Mouse (Mus musculus) forebrain, embryonic 12.5 days (tissue): ENCODE data around the gene P2rx2. TPM values are rescaled to one million over a fixed set of nuclear protein-coding genes. Genes with fewer than 3 reads are reported as not detected.

ENCODE experiments used
- ATAC-seq: fragments of 200-750 bp; cut with Nextera tagmentation; 2 replicates; pipeline ENCODE4 v1.8.0; 2017; ENCODE audit warnings: moderate TSS enrichment; ENCODE audit not compliant: low FRiP score
- H3K27ac ChIP-seq: fragments of 300-500 bp; sonication (generic); 2 replicates; pipeline ENCODE4 v1.5.1; 2016; ENCODE audit warnings: mild to moderate bottlenecking
- H3K27me3 ChIP-seq: fragments of 300-500 bp; sonication (generic); 2 replicates; pipeline ENCODE4 v1.6.1; 2016; ENCODE audit warnings: mild to moderate bottlenecking
- H3K36me3 ChIP-seq: fragments of 300-500 bp; sonication (generic); replicated peaks from 2 replicates; pipeline ENCODE4 v1.6.1; 2016; ENCODE audit warnings: mild to moderate bottlenecking
- H3K4me1 ChIP-seq: fragments of 300-500 bp; sonication (generic); 2 replicates; pipeline ENCODE4 v1.6.1; 2016
- H3K4me2 ChIP-seq: fragments of 300-500 bp; sonication (generic); 2 replicates; pipeline ENCODE4 v1.6.1; 2016; ENCODE audit warnings: mild to moderate bottlenecking, moderate library complexity
- H3K4me3 ChIP-seq: fragments of 300-500 bp; sonication (generic); replicated peaks from 2 replicates; pipeline ENCODE4 v1.5.1; 2016; ENCODE audit warnings: mild to moderate bottlenecking
- H3K9ac ChIP-seq: fragments of 300-500 bp; sonication (generic); 2 replicates; pipeline ENCODE4 v1.6.1; 2016; ENCODE audit warnings: mild to moderate bottlenecking
- H3K9me3 ChIP-seq: fragments of 300-500 bp; sonication (generic); 2 replicates; pipeline ENCODE4 v1.6.1; 2016
- WGBS: fragments of 180-500 bp; shearing (Covaris S2); methylation state at CpG from one replicate; pipeline ENCODE4 v1.1.7; 2016; 5-methylcytosine and 5-hydroxymethylcytosine counted together
- polyA plus RNA-seq: library from polyadenylated mRNA; unstranded; fragments of >200 nt; fragmentation: Nextera tagmentation; extraction: Ambion mirVana; gene quantifications from 2 replicates; pipeline ENCODE4 v1.2.1, GENCODE M21; 2016

The P2rx2 gene
- polyA plus RNA-seq, 1 experiment from 2014 or later, result 1.9 TPM

DNA sequence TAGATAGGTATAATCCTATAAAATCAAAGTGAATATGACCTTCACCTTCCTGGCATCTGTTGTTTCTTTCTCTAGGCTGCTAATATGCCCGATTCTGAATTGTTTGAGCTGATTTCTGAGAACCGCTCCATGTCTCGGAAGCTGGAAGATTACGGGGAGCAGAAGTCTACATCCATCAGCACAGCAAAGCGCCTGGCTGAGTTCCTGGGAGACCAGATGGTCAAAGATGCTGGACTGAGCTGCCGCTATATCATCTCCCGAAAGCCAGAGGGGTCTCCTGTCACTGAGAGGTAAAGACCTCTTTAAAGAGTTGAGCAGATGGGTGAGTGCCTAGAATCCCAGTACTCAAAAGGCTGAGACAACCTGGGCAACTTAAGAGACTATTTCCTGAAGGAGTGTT is 34.2 kb downstream of the P2rx2 start:
- Histone ChIP-seq H3K27me3 (no peaks in the 10 kb centered on the region), H3K9me3 (no peaks in the 10 kb centered on the region), H3K36me3 (peaks cover 89% of the 10 kb centered on the region), H3K27ac (no peak overlapping the region), H3K9ac (no peak overlapping the region), H3K4me1 (no peaks in the 10 kb centered on the region), H3K4me3 (no peak overlapping the region), H3K4me2 (no peak overlapping the region)
- ATAC-seq, result no peak
- WGBS, result 93% methylated on average over 7 of the region's 7 CpGs

DNA sequence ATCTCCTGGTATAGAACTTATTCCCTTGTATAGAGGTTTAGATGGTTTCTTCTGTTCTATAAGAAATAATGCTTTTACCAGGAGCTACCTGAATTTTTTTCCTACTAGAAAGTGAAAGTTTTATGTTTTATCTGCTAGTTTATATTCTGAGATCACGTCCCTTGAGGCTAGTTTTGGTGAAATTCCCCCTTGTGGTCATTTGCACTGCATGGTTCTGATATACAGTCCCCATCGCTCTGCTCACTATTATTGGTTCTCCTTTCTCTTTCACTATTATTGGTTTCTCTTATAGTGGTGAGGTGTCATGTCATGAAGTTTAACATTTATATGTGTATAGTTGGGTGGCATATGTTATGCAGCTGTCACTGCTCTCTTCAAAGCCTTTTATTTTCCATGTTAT is 42.4 kb downstream of the P2rx2 start:
- no peak overlapping the region for H3K27ac ChIP-seq
- H3K9ac ChIP-seq, result no peak overlapping the region
- no peaks in the 10 kb centered on the region for H3K9me3 ChIP-seq
- no peak overlapping the region for H3K4me2 ChIP-seq
- ATAC-seq, result no peak
- 91% methylated on average over 2 of the region's 2 CpGs for WGBS
- H3K4me1 ChIP-seq, result no peaks in the 10 kb centered on the region
- H3K27me3 ChIP-seq, result no peaks in the 10 kb centered on the region
- no peak overlapping the region for H3K4me3 ChIP-seq
- H3K36me3 ChIP-seq, result peaks cover 86% of the 10 kb centered on the region

GRCm38 (mm10) chr5:110296637-110297036 is 46.4 kb downstream of the P2rx2 start:
- peaks cover 82% of the 10 kb centered on the region for H3K36me3 ChIP-seq

DNA sequence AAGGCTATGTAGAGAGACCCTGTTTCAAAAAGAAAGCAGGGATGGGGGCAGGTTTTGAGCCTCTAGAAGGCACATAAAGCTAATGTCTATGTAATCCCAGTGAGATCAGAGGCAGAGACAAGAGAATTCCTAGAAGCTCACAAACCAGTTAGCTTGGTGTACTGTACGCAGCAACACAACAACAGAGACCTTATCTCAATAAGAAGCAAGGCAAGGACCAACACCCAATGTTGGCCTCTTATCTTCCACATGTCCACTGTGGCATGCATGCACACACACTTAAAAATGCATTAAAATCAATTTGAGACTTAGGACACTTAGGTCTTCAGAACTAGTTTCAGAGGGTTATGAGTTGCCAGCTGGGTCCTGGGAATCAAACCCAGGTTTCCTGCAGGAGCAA is 51.4 kb downstream of the P2rx2 start:
- Histone ChIP-seq H3K4me1 (peaks cover 10% of the 10 kb centered on the region), H3K4me2 (no peak overlapping the region), H3K9me3 (no peaks in the 10 kb centered on the region), H3K9ac (no peak overlapping the region), H3K4me3 (no peak overlapping the region), H3K27me3 (no peaks in the 10 kb centered on the region), H3K36me3 (peaks cover 67% of the 10 kb centered on the region), H3K27ac (no peak overlapping the region)
- ATAC-seq, result no peak
- 97% methylated on average over 1 of the region's 1 CpGs for WGBS

More at GRCm38 (mm10) chr5:110296637-110297036, 46.4 kb downstream of the P2rx2 start:
- Histone ChIP-seq H3K27me3 (no peaks in the 10 kb centered on the region), H3K9me3 (no peaks in the 10 kb centered on the region), H3K4me1 (no peaks in the 10 kb centered on the region), H3K4me3 (no peak overlapping the region), H3K9ac (no peak overlapping the region), H3K27ac (no peak overlapping the region), H3K4me2 (no peak overlapping the region)
- ATAC-seq, result no peak
- 87% methylated on average over 1 of the region's 1 CpGs for WGBS

Other genes with a start within 250 kb of the P2rx2 start
- gene Gm35315, start 248.8 kb downstream of the P2rx2 start, polyA plus RNA-seq, result 1.4 and 2.1 TPM in 2 replicates
- gene Plcxd1, start 243.2 kb downstream of the P2rx2 start, polyA plus RNA-seq, result 1.1 and 1.2 TPM in 2 replicates
- 39.3 and 44.4 TPM in 2 replicates for gene Gtpbp6, start 235.0 kb downstream of the P2rx2 start, polyA plus RNA-seq
- 12.4 and 13.0 TPM in 2 replicates for gene Zfp605, start 233.1 kb downstream of the P2rx2 start, polyA plus RNA-seq
- 79.2 and 81.8 TPM in 2 replicates for gene Chfr, start 207.4 kb downstream of the P2rx2 start, polyA plus RNA-seq
- gene Golga3, start 166.5 kb downstream of the P2rx2 start, polyA plus RNA-seq, result 23.0 and 24.6 TPM in 2 replicates
- 37.3 and 39.0 TPM in 2 replicates for gene Ankle2, start 112.2 kb downstream of the P2rx2 start, polyA plus RNA-seq
- 87.3 and 88.7 TPM in 2 replicates for gene Pgam5, start 73.3 kb downstream of the P2rx2 start, polyA plus RNA-seq
- 10.4 and 11.7 TPM in 2 replicates for gene Pxmp2, start 57.0 kb downstream of the P2rx2 start, polyA plus RNA-seq
- gene Pole, start 56.9 kb downstream of the P2rx2 start, polyA plus RNA-seq, result 45.4 and 46.1 TPM in 2 replicates
- not detected in 2 replicates for gene Lrcol1, start 1.5 kb upstream of the P2rx2 start, polyA plus RNA-seq
- 39.5 and 39.8 TPM in 2 replicates for gene Fbrsl1, start 105.3 kb upstream of the P2rx2 start, polyA plus RNA-seq
- gene Galnt9, start 201.1 kb upstream of the P2rx2 start, polyA plus RNA-seq, result 3.6 and 6.0 TPM in 2 replicates